Mouse (Mus musculus): ENCODE results near the gene Ano9.

GRCm38 (mm10) chr7:141087894-141088293 lies 29.7 kb downstream of the Ano9 start:
- TF ChIP-seq CTCF (IDR thresholded peaks at IDR 0.05; ENCODE audit: low read depth) (no peak), EP300 (IDR thresholded peaks at IDR 0.05; ENCODE audit: low read depth) (no peak)
